Mouse (Mus musculus) cerebellum, adult 2 months (tissue): ENCODE measurements at regions not wholly inside any gene's neighbourhood (a gene's known extent, or its start where the extent isn't known, plus 50 kb on each side); places are given as distances from the start of the nearest gene placed in this dataset.

ENCODE experiments used
- DNase-seq, 2 experiments: peaks; one replicate each; pipeline ENCODE4 v3.0.0; 2021
- H3K27ac ChIP-seq: fragments of 200-500 bp; 2 replicates; pipeline ENCODE4 v1.5.1; 2012; ENCODE audit warnings: low read length, control low read depth, inconsistent platforms; ENCODE audit not compliant: insufficient read depth
- H3K27me3 ChIP-seq: fragments of 200-500 bp; 2 replicates; pipeline ENCODE4 v1.6.1; 2012; ENCODE audit warnings: inconsistent platforms, mild to moderate bottlenecking, low read length, moderate library complexity; ENCODE audit not compliant: control insufficient read depth, insufficient read depth
- H3K4me1 ChIP-seq: fragments of 200-500 bp; 2 replicates; pipeline ENCODE4 v1.6.1; 2011; ENCODE audit warnings: low read length; ENCODE audit not compliant: control insufficient read depth, insufficient read depth
- H3K4me3 ChIP-seq: fragments of 200-500 bp; replicated peaks from 2 replicates; pipeline ENCODE3; 2011; ENCODE audit warnings: mild to moderate bottlenecking, low read depth, low read length, control low read depth; ENCODE audit not compliant: insufficient read depth
- CTCF ChIP-seq: fragments of 200-500 bp; IDR thresholded peaks from 2 replicates; pipeline ENCODE4 v1.5.1; 2011; ENCODE audit warnings: low read depth, mild to moderate bottlenecking, control low read depth, low read length, moderate library complexity, borderline replicate concordance; ENCODE audit not compliant: insufficient read depth
- POLR2A ChIP-seq: fragments of 200-500 bp; IDR thresholded peaks from 2 replicates; pipeline ENCODE4 v1.6.1; 2011; ENCODE audit warnings: low read length, control low read depth, borderline replicate concordance; ENCODE audit not compliant: insufficient read depth
- WGBS: fragments of 180-500 bp; shearing (Covaris S2); methylation state at CpG from one replicate; pipeline ENCODE4 v1.1.7; 2018; 5-methylcytosine and 5-hydroxymethylcytosine counted together

DNA sequence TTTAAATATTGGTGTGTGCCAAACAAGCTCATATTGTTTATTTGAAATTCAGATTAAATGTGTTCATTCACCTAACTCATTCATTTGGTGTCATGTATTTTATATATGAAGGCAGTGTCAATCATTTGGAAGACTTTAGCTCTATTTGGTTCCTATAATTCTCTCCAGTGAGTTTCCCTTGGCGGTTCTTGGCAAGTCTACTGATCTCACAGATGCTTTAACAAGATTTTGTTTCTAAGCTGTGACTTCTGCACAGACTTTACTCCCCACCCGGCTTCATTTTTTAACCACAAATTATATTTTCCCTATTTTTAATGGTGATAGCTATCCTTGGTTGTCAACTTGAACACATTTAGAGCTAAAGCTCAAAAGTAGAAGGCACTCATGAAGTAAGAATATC, 1009.5 kb downstream of the Robo1 start:
- no peak for DNase-seq
- Histone ChIP-seq H3K4me3 (no peak overlapping the region), H3K27me3 (no peaks in the 10 kb centered on the region), H3K4me1 (no peaks in the 10 kb centered on the region), H3K27ac (no peak overlapping the region)
- TF ChIP-seq POLR2A: no peak
- TF ChIP-seq CTCF: no peak
- 67% methylated on average over 2 of the region's 2 CpGs for whole genome bisulfite sequencing

DNA sequence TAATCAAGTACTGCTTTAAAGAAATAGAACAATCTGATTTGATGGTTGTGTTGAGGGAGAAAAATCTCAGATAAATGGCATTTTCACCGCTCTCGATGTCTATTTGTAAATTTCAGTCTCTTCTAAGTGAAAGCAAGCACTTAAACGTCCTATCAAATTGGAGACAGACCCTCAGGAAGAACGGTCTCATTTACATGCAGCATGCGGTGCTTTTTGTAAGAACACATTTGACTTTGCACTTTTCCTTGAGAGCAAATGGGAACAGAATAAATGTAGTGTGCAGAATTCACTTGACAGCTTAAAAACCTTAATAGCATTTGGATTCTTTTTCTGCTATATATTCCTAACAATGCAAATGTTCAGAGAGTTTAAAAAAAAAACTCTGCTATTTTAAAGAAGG, 1002.0 kb downstream of the Robo1 start:
- Histone ChIP-seq H3K4me1 (no peaks in the 10 kb centered on the region), H3K4me3 (no peak overlapping the region), H3K27me3 (no peaks in the 10 kb centered on the region), H3K27ac (no peak overlapping the region)
- TF ChIP-seq CTCF: no peak
- no peak for TF ChIP-seq POLR2A
- 74% methylated on average over 5 of the region's 5 CpGs for WGBS
- DNase-seq: no peak

DNA sequence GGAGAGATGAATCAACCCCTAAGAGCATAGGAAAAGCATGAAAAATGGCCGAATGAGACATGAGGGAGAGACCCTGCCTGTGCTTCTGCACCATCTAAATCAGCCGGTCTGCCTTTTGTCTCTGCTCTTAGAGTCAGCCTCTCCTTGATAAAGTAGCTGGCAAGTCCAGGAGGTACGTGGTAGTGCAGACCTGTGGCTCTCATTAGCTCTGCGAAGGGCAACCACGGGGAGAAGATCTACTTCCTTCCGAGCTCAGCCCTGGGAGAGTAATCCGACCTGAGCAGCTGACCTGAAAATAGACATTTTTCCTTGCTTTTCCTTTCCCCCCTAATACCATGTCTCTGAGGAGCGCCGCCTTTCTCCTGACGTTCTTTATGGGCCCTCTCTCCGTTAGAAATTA, 971.8 kb downstream of the Robo1 start:
- TF ChIP-seq POLR2A (no peak), CTCF (no peak)
- H3K27me3 ChIP-seq: no peaks in the 10 kb centered on the region; the same call in 1 of the 2 replicates
- H3K4me3 ChIP-seq: no peak overlapping the region
- no peaks in the 10 kb centered on the region for H3K4me1 ChIP-seq
- H3K27ac ChIP-seq: no peak overlapping the region
- no peak for DNase-seq
- 56% methylated on average over 11 of the region's 11 CpGs for WGBS

DNA sequence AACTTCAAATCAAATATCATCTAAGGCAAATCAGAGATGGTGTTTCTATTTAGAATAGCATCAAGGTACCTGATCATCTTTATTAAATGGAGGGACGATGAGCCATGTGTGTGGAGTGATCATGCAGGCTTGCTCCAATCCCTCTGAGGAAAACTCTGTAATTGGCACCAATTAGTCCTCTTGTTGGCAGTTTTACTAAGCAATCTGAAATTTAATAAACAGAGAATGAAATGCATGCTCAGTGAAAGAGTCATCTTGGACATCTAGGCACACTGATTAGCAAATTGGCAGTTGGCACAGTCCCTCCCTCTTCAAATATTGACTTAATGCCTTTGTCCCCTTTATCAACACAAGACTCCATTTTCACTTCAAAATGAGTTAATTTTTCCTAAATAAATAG, 951.6 kb downstream of the Robo1 start:
- Histone ChIP-seq H3K27ac (no peak overlapping the region), H3K4me1 (no peaks in the 10 kb centered on the region), H3K27me3 (no peaks in the 10 kb centered on the region), H3K4me3 (no peak overlapping the region)
- DNase-seq: no peak
- WGBS: 23% methylated on average over 1 of the region's 1 CpGs
- TF ChIP-seq CTCF (no peak), POLR2A (no peak)

DNA sequence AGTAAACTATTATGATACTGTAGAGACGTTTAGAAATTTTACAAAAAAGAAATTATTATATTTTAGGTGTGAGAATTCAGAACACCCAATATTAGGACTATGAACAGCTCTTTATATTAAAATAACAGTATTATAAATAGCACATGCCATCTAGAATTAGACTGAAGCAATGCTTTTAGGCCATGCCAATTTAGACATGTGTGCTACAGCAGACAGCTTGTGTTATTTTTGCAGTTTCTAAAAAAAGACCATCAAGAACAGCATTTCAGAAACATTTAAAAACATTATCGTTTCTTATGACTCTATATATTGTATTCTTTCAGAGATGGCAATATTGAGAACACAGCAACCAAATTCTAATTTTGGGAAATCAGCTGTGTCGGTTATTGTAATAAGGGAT, 951.2 kb downstream of the Robo1 start:
- H3K4me3 ChIP-seq: no peak overlapping the region
- H3K4me1 ChIP-seq: no peaks in the 10 kb centered on the region
- no peak for DNase-seq
- no peak overlapping the region for H3K27ac ChIP-seq
- 72% methylated on average over 3 of the region's 3 CpGs for WGBS
- no peaks in the 10 kb centered on the region for H3K27me3 ChIP-seq
- no peak for TF ChIP-seq CTCF
- no peak for TF ChIP-seq POLR2A

DNA sequence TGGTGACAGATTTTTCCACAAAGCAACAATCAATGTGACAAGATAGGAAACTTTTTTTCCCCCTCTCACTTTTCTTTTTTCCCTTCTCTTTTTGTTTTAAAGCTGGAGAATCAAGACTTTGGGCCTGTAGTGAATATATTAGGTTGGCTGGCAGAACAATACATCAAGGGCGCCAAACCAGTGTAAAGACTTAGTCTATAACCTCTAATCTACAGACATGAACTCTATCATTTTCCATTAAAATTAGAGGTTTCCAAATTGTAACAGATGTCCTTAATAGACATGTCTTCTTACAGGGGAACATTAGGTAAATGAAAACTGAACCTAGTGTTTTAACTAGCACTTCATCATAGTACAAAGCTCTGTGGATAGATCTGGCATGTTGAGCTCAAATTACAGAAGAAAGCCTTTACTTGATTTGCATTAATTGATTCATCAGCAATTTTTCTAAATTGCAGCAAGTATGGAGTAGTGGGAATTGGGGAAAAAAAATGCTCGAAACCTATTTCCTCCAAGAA, 937.0 kb downstream of the Robo1 start:
- 93% methylated on average over 2 of the region's 2 CpGs for WGBS
- Histone ChIP-seq H3K4me1 (no peaks in the 10 kb centered on the region), H3K27ac (no peak overlapping the region), H3K4me3 (no peak overlapping the region), H3K27me3 (no peaks in the 10 kb centered on the region)
- DNase-seq: no peak
- TF ChIP-seq CTCF (no peak), POLR2A (no peak)

DNA sequence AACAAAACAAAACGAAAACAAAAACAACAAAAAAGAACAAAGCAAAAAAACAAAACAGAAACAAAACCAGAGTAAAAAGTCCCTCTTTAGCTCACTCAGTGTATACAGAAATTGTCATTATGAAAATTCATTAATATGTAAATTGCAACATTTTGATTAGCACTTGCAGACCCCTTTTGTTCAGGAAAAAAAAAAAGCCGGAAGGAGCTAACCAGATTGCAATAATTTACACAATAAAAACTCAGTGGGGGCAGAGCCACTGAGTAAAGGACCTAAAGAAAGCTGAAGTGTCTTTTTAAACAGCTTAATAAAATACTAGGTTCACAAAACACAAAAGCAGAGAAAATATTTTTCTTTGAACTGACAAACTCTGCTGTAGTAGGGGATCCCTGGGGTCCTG, 922.5 kb downstream of the Robo1 start:
- Histone ChIP-seq H3K27me3 (no peaks in the 10 kb centered on the region), H3K4me1 (no peaks in the 10 kb centered on the region; the same call in 1 of the 2 replicates), H3K4me3 (no peak overlapping the region), H3K27ac (no peak overlapping the region)
- no peak for DNase-seq
- TF ChIP-seq POLR2A (no peak), CTCF (no peak)
- 63% methylated on average over 2 of the region's 2 CpGs for WGBS

DNA sequence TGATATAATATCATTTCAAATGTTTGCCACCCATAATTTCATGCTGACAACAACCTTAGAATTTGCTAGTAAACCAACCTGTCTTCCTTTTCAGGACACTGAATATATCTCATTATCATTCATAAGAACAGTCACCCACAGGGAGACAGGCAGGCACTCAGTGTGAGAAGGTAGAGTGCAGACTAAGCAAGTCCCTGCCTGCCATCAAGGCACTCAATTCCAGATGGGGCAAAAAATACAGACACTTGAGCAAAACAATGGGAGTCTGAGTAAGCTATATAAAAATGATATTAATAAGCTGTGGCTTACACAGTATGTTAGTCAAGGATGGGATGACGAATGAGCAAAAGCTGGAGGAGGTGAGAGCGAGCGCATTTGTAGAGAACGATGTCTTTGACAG, 909.4 kb downstream of the Robo1 start:
- 80% methylated on average over 4 of the region's 4 CpGs for WGBS
- TF ChIP-seq CTCF (no peak), POLR2A (no peak)
- Histone ChIP-seq H3K27me3 (no peaks in the 10 kb centered on the region), H3K4me3 (no peak overlapping the region), H3K4me1 (no peaks in the 10 kb centered on the region), H3K27ac (no peak overlapping the region)
- DNase-seq: no peak

DNA sequence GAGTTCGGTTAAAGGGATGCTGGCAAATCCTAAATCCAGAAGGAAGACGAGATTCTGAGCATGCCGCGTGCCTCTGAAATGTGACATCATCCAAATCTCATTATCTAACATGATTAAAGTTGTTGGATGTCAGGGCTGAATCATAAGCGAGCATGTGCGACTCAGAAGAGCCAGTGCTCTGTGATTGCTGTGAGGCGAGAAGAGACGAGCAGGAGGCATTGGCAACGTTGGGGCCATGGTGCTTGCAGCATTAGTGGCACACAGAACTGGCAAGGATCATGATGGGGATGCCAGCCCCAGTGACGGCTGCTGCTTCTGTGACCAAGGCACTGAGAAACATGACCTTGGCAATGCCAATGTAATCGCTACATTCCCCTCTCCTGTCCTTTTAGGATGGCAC, 895.4 kb downstream of the Robo1 start:
- TF ChIP-seq POLR2A (no peak), CTCF (no peak)
- Histone ChIP-seq H3K27ac (no peak overlapping the region), H3K27me3 (no peaks in the 10 kb centered on the region), H3K4me3 (no peak overlapping the region), H3K4me1 (no peaks in the 10 kb centered on the region)
- DNase-seq: no peak
- WGBS: 56% methylated on average over 11 of the region's 11 CpGs
